Mouse (Mus musculus): Measurements from ENCODE around the gene Cd6. TPM values are rescaled to one million over a fixed set of nuclear protein-coding genes. Genes with fewer than 3 reads are reported as not detected.

Gene Cd6
- total and polyA plus RNA-seq, 3 experiments, result not detected

DNA sequence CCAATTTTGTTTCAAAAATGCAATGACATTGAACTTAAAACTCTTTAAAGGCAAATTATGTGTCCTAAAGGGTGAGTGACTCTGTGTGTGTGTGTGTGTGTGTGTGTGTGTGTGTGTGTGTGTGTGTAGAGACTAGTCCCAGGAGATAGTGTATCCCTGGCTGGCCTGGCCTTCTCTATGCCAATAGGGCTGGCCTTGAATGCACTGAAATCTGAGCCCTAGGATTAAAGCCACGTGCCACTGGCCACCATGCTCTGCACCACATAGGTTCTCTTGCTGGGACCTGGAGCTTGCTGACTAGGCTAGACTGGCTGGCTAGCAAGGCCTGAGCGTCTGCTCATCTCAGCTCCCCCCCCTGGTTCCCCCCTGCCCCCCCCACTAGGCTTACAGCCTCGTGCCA is 36.8 kb downstream of the Cd6 start:
- DNase-seq (ENCODE audit: low read depth, low spot score), result no peak
- H3K27ac ChIP-seq (ENCODE audit: control insufficient read depth, low read depth, low read length), result no peak overlapping the region
- H3K27me3 ChIP-seq (ENCODE audit: control insufficient read depth in 1 of 2, insufficient read depth in 2 of 2, low read length in 2 of 2), result no peaks in the 10 kb centered on the region; a peak in 2 of 4 replicates
- no peaks in the 10 kb centered on the region for H3K9me3 ChIP-seq (replicated peaks; ENCODE audit: insufficient read depth, low read length)
- H3K4me3 ChIP-seq (ENCODE audit: control insufficient read depth in 1 of 2, insufficient read depth in 1 of 2, low read depth in 2 of 2, low read length in 2 of 2), result no peak overlapping the region
- no peaks in the 10 kb centered on the region for H3K36me3 ChIP-seq (ENCODE audit: control insufficient read depth in 1 of 2, insufficient read depth in 2 of 2, low read length in 2 of 2)
- TF ChIP-seq POLR2AphosphoS2 (IDR thresholded peaks at IDR 0.05; ENCODE audit: low read length), result no peak
- no peak for TF ChIP-seq CHD1 (IDR thresholded peaks at IDR 0.05; ENCODE audit: low read depth, low read length)
- TF ChIP-seq GABPA (IDR thresholded peaks at IDR 0.05; ENCODE audit: low read depth, low read length), result no peak
- TF ChIP-seq ELF1 (IDR thresholded peaks at IDR 0.05; ENCODE audit: low read depth, low read length), result no peak
- no peak for TF ChIP-seq GATA1 (IDR thresholded peaks at IDR 0.05; ENCODE audit: low read depth, low read length)
- no peak for TF ChIP-seq SIN3A (IDR thresholded peaks at IDR 0.05; ENCODE audit: low read length)
- no peak for TF ChIP-seq UBTF (IDR thresholded peaks at IDR 0.05; ENCODE audit: borderline replicate concordance, insufficient read depth, low read depth, low read length)
- no peak for TF ChIP-seq MXI1 (IDR thresholded peaks at IDR 0.05; ENCODE audit: low read depth, low read length)
- no peak for TF ChIP-seq RAD21 (IDR thresholded peaks at IDR 0.05; ENCODE audit: low read depth, low read length)
- no peak for TF ChIP-seq KAT2A (conservative IDR thresholded peaks at IDR 0.05; ENCODE audit: low read depth, low read length)
- no peak for TF ChIP-seq ZC3H11A (IDR thresholded peaks at IDR 0.05; ENCODE audit: low read depth, low read length)
- no peak for TF ChIP-seq USF1 (IDR thresholded peaks at IDR 0.05; ENCODE audit: low read depth, low read length)
- TF ChIP-seq MYC (IDR thresholded peaks at IDR 0.05; ENCODE audit: low read depth, low read length), result no peak
- TF ChIP-seq POLR2AphosphoS5 (IDR thresholded peaks at IDR 0.05; ENCODE audit: borderline replicate concordance, low read depth, low read length), result no peak
- H3K79me2 ChIP-seq (ENCODE audit: control insufficient read depth, insufficient read depth, low read length, poor library complexity), result no peaks in the 10 kb centered on the region
- H3K9ac ChIP-seq (ENCODE audit: control insufficient read depth, low read depth, low read length, poor library complexity, severe bottlenecking), result no peak overlapping the region
- no peaks in the 10 kb centered on the region for H3K4me1 ChIP-seq (ENCODE audit: control insufficient read depth in 1 of 2, insufficient read depth in 2 of 2, low read length in 2 of 2)

DNA sequence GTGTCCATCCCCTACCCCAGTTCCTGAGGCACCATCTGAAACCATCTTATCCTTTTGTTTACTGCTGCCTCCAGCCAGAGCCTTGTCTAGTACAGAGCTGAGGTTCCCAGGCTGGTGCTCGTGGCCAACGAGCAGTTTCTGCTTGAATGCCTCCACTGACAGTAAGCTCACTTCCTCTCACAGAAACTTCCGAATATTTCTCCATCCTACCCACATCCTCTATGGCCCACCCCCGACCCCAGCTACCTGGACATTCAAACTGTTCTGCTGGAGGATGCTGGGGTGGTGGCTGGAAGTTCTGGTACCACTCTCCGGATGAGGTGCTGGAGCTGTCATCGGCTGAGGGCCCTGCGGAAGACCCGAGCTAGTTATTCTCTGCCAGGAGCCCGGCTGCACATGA is 39.5 kb downstream of the Cd6 start:
- Histone ChIP-seq H3K9me3 (replicated peaks; ENCODE audit: insufficient read depth, low read length) (no peaks in the 10 kb centered on the region), H3K27ac (ENCODE audit: control insufficient read depth, low read depth, low read length) (no peak overlapping the region), H3K4me3 (ENCODE audit: control insufficient read depth in 1 of 2, insufficient read depth in 1 of 2, low read depth in 2 of 2, low read length in 2 of 2) (no peak overlapping the region), H3K4me1 (ENCODE audit: control insufficient read depth in 1 of 2, insufficient read depth in 2 of 2, low read length in 2 of 2) (no peaks in the 10 kb centered on the region), H3K9ac (ENCODE audit: control insufficient read depth, low read depth, low read length, poor library complexity, severe bottlenecking) (no peak overlapping the region), H3K36me3 (ENCODE audit: control insufficient read depth in 1 of 2, insufficient read depth in 2 of 2, low read length in 2 of 2) (no peaks in the 10 kb centered on the region), H3K79me2 (ENCODE audit: control insufficient read depth, insufficient read depth, low read length, poor library complexity) (no peaks in the 10 kb centered on the region), H3K27me3 (ENCODE audit: control insufficient read depth in 1 of 2, insufficient read depth in 2 of 2, low read length in 2 of 2) (no peaks in the 10 kb centered on the region; a peak in 1 of 4 replicates)
- TF ChIP-seq BHLHE40 (IDR thresholded peaks at IDR 0.05; ENCODE audit: borderline replicate concordance, low read depth, low read length), result no peak
- TF ChIP-seq MYC (IDR thresholded peaks at IDR 0.05; ENCODE audit: low read depth, low read length), result no peak
- TF ChIP-seq MAZ (IDR thresholded peaks at IDR 0.05; ENCODE audit: low read depth, low read length), result no peak
- TF ChIP-seq MAFK (IDR thresholded peaks at IDR 0.05; ENCODE audit: borderline replicate concordance, low read depth, low read length), result no peak
- no peak for TF ChIP-seq NRF1 (IDR thresholded peaks at IDR 0.05; ENCODE audit: insufficient read depth, low read depth, low read length, poor library complexity, severe bottlenecking)
- TF ChIP-seq ELF1 (IDR thresholded peaks at IDR 0.05; ENCODE audit: low read depth, low read length), result no peak
- no peak for TF ChIP-seq CHD1 (IDR thresholded peaks at IDR 0.05; ENCODE audit: low read depth, low read length)
- TF ChIP-seq SMC3 (IDR thresholded peaks at IDR 0.05; ENCODE audit: low read depth, low read length), result no peak
- no peak for TF ChIP-seq GATA1 (IDR thresholded peaks at IDR 0.05; ENCODE audit: low read depth, low read length)
- no peak for TF ChIP-seq RCOR1 (IDR thresholded peaks at IDR 0.05; ENCODE audit: low read depth, low read length)
- TF ChIP-seq CHD2 (IDR thresholded peaks at IDR 0.05; ENCODE audit: low read length), result no peak
- TF ChIP-seq USF1 (IDR thresholded peaks at IDR 0.05; ENCODE audit: low read depth, low read length), result no peak
- TF ChIP-seq MEF2A (IDR thresholded peaks at IDR 0.05; ENCODE audit: extremely low read depth, insufficient replicate concordance, low read depth, low read length, poor library complexity, severe bottlenecking), result no peak
- no peak for TF ChIP-seq KAT2A (conservative IDR thresholded peaks at IDR 0.05; ENCODE audit: low read depth, low read length)
- TF ChIP-seq GABPA (IDR thresholded peaks at IDR 0.05; ENCODE audit: low read depth, low read length), result no peak
- no peak for TF ChIP-seq ZNF384 (IDR thresholded peaks at IDR 0.05; ENCODE audit: low read depth, low read length)
- DNase-seq (ENCODE audit: low read depth, low spot score), result no peak
